Mouse (Mus musculus) thymus, postnatal 0 days (tissue): Measurements from ENCODE around the gene Sec22c. TPM values are rescaled to one million over a fixed set of nuclear protein-coding genes. Genes with fewer than 3 reads are reported as not detected.
A peak's percentile ranks its signal among the peaks of the same experiment; 100 is the strongest.

Experiments
- DNase-seq: peaks from one replicate; pipeline ENCODE4 v3.0.0-alpha.2; 2015; ENCODE audit warnings: low spot score
- polyA plus RNA-seq: library from polyadenylated mRNA; unstranded; fragments of >200 nt; fragmentation: Nextera tagmentation; extraction: Ambion mirVana; gene quantifications from 2 replicates; pipeline ENCODE4 v1.2.1, GENCODE M21; 2015

The Sec22c gene
- polyA plus RNA-seq, 1 experiment from 2014 or later = 21.5 TPM

GRCm38 (mm10) chr9:121656322-121656721 is 49.0 kb downstream of the Sec22c start:
- no peak for DNase-seq

- no peak for DNase-seq
Observed at GRCm38 (mm10) chr9:121653668-121654067, 51.6 kb downstream of the Sec22c start.

GRCm38 (mm10) chr9:121647026-121647425 is 58.3 kb downstream of the Sec22c start:
- no peak for DNase-seq

- no peak for DNase-seq
Observed at GRCm38 (mm10) chr9:121644855-121645254, 60.4 kb downstream of the Sec22c start.

- DNase-seq = peak; percentile 76
Observed at GRCm38 (mm10) chr9:121642401-121643181, 62.7 kb downstream of the Sec22c start, which contains the start of gene Vipr1. Gene Vipr1, plus strand, starts transcription at chr9:121642716.

GRCm38 (mm10) chr9:121642001-121642400 is 63.3 kb downstream of the Sec22c start, which contains the start of gene Lyzl4:
Gene Lyzl4, minus strand, starts transcription at chr9:121642096.
- DNase-seq = peak; percentile 56

- no peak for DNase-seq
Observed at GRCm38 (mm10) chr9:121641235-121641915, 63.9 kb downstream of the Sec22c start.

GRCm38 (mm10) chr9:121639790-121640189 is 65.5 kb downstream of the Sec22c start:
- no peak for DNase-seq

- no peak for DNase-seq
Observed at GRCm38 (mm10) chr9:121635835-121636576, 69.3 kb downstream of the Sec22c start.

GRCm38 (mm10) chr9:121633306-121633705 is 72.0 kb downstream of the Sec22c start:
- DNase-seq = no peak

- DNase-seq = no peak
Observed at GRCm38 (mm10) chr9:121632891-121633290, 72.4 kb downstream of the Sec22c start.

GRCm38 (mm10) chr9:121631946-121632345 is 73.3 kb downstream of the Sec22c start:
- DNase-seq = no peak

GRCm38 (mm10) chr9:121630627-121631026 is 74.7 kb downstream of the Sec22c start:
- DNase-seq = no peak

Other genes with a start within 250 kb of the Sec22c start
- 4.3 and 4.6 TPM in 2 replicates for gene Cck, start 209.8 kb downstream of the Sec22c start, polyA plus RNA-seq
- 1.2 and 1.3 TPM in 2 replicates for gene Lyzl4, start 63.4 kb downstream of the Sec22c start, polyA plus RNA-seq
- 1.3 and 1.4 TPM in 2 replicates for gene Vipr1, start 62.8 kb downstream of the Sec22c start, polyA plus RNA-seq
- gene Ss18l2, start 4.8 kb upstream of the Sec22c start, polyA plus RNA-seq = 127 and 128 TPM in 2 replicates
- 71.0 and 83.5 TPM in 2 replicates for gene Nktr, start 13.7 kb upstream of the Sec22c start, polyA plus RNA-seq
- 1.9 and 2.4 TPM in 2 replicates for gene Zfp651, start 53.8 kb upstream of the Sec22c start, polyA plus RNA-seq
- gene Klhl40, start 72.1 kb upstream of the Sec22c start, polyA plus RNA-seq = 0.34 and 0.40 TPM in 2 replicates
- gene Hhatl, start 87.0 kb upstream of the Sec22c start, polyA plus RNA-seq = 0.40 and 0.51 TPM in 2 replicates
- 0.24 and 0.29 TPM in 2 replicates for gene Ccdc13, start 134.0 kb upstream of the Sec22c start, polyA plus RNA-seq
- 142 and 156 TPM in 2 replicates for gene Higd1a, start 152.9 kb upstream of the Sec22c start, polyA plus RNA-seq
- 0.26 and 0.31 TPM in 2 replicates for gene Ackr2, start 192.9 kb upstream of the Sec22c start, polyA plus RNA-seq
- 0.31 and 0.40 TPM in 2 replicates for gene Cyp8b1, start 210.8 kb upstream of the Sec22c start, polyA plus RNA-seq
- 0.31 and 0.57 TPM in 2 replicates for gene Fam198a, start 245.5 kb upstream of the Sec22c start, polyA plus RNA-seq